Mouse (Mus musculus): ENCODE measurements around the gene Sfr1. TPM values are rescaled to one million over a fixed set of nuclear protein-coding genes. Genes with fewer than 3 reads are reported as not detected.

The Sfr1 gene
- 10 to 100 TPM; 60.7 to 66.1 TPM for total RNA-seq (2021)
- long read RNA-seq, experiment 1, transcript Sfr1-201 (4 exons, 1,657 nt) = major isoform, 85 of 151 reads
- long read RNA-seq, experiment 1, partial matches to known transcripts = 0 of 151 reads
- long read RNA-seq, experiment 1, other reads (novel, unspliced or antisense) = 66 of 151 reads
- long read RNA-seq, experiment 2, transcript Sfr1-201 (4 exons, 1,657 nt) = major isoform, 72 of 120 reads
- long read RNA-seq, experiment 2, partial matches to known transcripts = 3 of 120 reads
- long read RNA-seq, experiment 2, other reads (novel, unspliced or antisense) = 45 of 120 reads

- intact Hi-C loops (cut with DNase I) = loop anchor here (2.0 to 5.0 kb wide), 2 partner anchors 150 to 224 kb away; no protein-coding TSS in a partner anchor
- peak; percentile 99 to 100 for DNase-seq
Measured at GRCm38 (mm10) chr19:47731071-47731881, at the start of gene Sfr1. Gene Sfr1 (plus strand): TSS chr19:47731682.

- intact Hi-C loops (cut with DNase I) = no loop called here
- DNase-seq = no peak
Measured at GRCm38 (mm10) chr19:47689592-47689991, 41.9 kb upstream of the Sfr1 start.

- intact Hi-C loops (cut with DNase I) = no loop called here
- no peak for DNase-seq
Measured at GRCm38 (mm10) chr19:47691994-47692393, 39.5 kb upstream of the Sfr1 start, which contains the start of gene Col17a1. Gene Col17a1 (minus strand): TSS chr19:47692094.

GRCm38 (mm10) chr19:47695725-47696124 is 35.8 kb upstream of the Sfr1 start:
- intact Hi-C loops (cut with DNase I) = no loop called here
- DNase-seq = no peak

GRCm38 (mm10) chr19:47696411-47696810 is 35.1 kb upstream of the Sfr1 start:
- DNase-seq = no peak
- intact Hi-C loops (cut with DNase I) = no loop called here

GRCm38 (mm10) chr19:47697067-47697466 is 34.4 kb upstream of the Sfr1 start:
- intact Hi-C loops (cut with DNase I) = no loop called here
- no peak for DNase-seq

- DNase-seq = peak in 1 of 2 experiments; percentile 7
- intact Hi-C loops (cut with DNase I) = no loop called here
Measured at GRCm38 (mm10) chr19:47698266-47698665, 33.2 kb upstream of the Sfr1 start.

GRCm38 (mm10) chr19:47699743-47700142 is 31.7 kb upstream of the Sfr1 start:
- intact Hi-C loops (cut with DNase I) = no loop called here

GRCm38 (mm10) chr19:47700509-47700908 is 31.0 kb upstream of the Sfr1 start:
- intact Hi-C loops (cut with DNase I) = no loop called here
- no peak for DNase-seq

More at GRCm38 (mm10) chr19:47699743-47700142, 31.7 kb upstream of the Sfr1 start:
- DNase-seq = no peak

GRCm38 (mm10) chr19:47705080-47705771 is 26.3 kb upstream of the Sfr1 start:
- no peak for DNase-seq
- intact Hi-C loops (cut with DNase I) = no loop called here

- no peak for DNase-seq
- intact Hi-C loops (cut with DNase I) = no loop called here
Measured at GRCm38 (mm10) chr19:47705772-47706309, 25.6 kb upstream of the Sfr1 start.

- intact Hi-C loops (cut with DNase I) = no loop called here
- no peak for DNase-seq
Measured at GRCm38 (mm10) chr19:47710376-47710775, 21.1 kb upstream of the Sfr1 start.

GRCm38 (mm10) chr19:47713457-47713856 is 18.0 kb upstream of the Sfr1 start:
- no peak for DNase-seq
- intact Hi-C loops (cut with DNase I) = no loop called here

- intact Hi-C loops (cut with DNase I) = no loop called here
- DNase-seq = no peak
Measured at GRCm38 (mm10) chr19:47716144-47716543, 15.3 kb upstream of the Sfr1 start.

- intact Hi-C loops (cut with DNase I) = no loop called here
Measured at GRCm38 (mm10) chr19:47719147-47719546, 12.3 kb upstream of the Sfr1 start.

GRCm38 (mm10) chr19:47722471-47722870 is 9.0 kb upstream of the Sfr1 start:
- intact Hi-C loops (cut with DNase I) = no loop called here

More at GRCm38 (mm10) chr19:47719147-47719546, 12.3 kb upstream of the Sfr1 start:
- DNase-seq = no peak

GRCm38 (mm10) chr19:47724903-47725302 is 6.6 kb upstream of the Sfr1 start:
- DNase-seq = no peak
- intact Hi-C loops (cut with DNase I) = no loop called here

More at GRCm38 (mm10) chr19:47722471-47722870, 9.0 kb upstream of the Sfr1 start:
- DNase-seq = no peak

- intact Hi-C loops (cut with DNase I) = no loop called here
- no peak for DNase-seq
Measured at GRCm38 (mm10) chr19:47725643-47726140, 5.8 kb upstream of the Sfr1 start.

- peak; percentile 65 to 66 for DNase-seq
- intact Hi-C loops (cut with DNase I) = loop anchor here (2.0 to 5.0 kb wide), 2 partner anchors 150 to 223 kb away; no protein-coding TSS in a partner anchor
Measured at GRCm38 (mm10) chr19:47730691-47731070, 801 bp upstream of the Sfr1 start.

- peak; percentile 70 to 71 for DNase-seq
Measured at GRCm38 (mm10) chr19:47731931-47732330, 449 bp downstream of the Sfr1 start.

More at GRCm38 (mm10) chr19:47731931-47732330, 449 bp downstream of the Sfr1 start:
- intact Hi-C loops (cut with DNase I) = loop anchor here (2.0 to 5.0 kb wide), 2 partner anchors 151 to 225 kb away; no protein-coding TSS in a partner anchor
